11 mouse cellular contexts compared by ENCODE assay signal in genomic region chr2:32190620-32191019, GRCm38 (mm10).
"Had no signal": no experiment of that assay in that cellular context is flagged by ENCODE, and none has a peak within 500 bp of the region (broad histone marks: within the 10 kb centered on the region; RNA-seq: fewer than 3 reads in every experiment).

No protein-coding gene starts in this region.

- H3K27ac ChIP-seq: liver, embryonic 13.5 days; midbrain, embryonic 10.5 days; midbrain, embryonic 15.5 days; neural tube, embryonic 12.5 days had no signal

- H3K4me2 ChIP-seq: limb, embryonic 12.5 days; liver, embryonic 13.5 days; midbrain, embryonic 15.5 days; neural tube, embryonic 12.5 days had no signal

- ATAC-seq: liver, postnatal 0 days; midbrain, embryonic 15.5 days had no signal

- H3K4me3 ChIP-seq: limb, embryonic 12.5 days; liver, embryonic 13.5 days; midbrain, embryonic 10.5 days; midbrain, embryonic 15.5 days; neural tube, embryonic 12.5 days had no signal

- H3K9me3 ChIP-seq: limb, embryonic 12.5 days; liver, embryonic 13.5 days; midbrain, embryonic 10.5 days; midbrain, embryonic 15.5 days; neural tube, embryonic 12.5 days had no signal

- H3K27me3 ChIP-seq: limb, embryonic 12.5 days; liver, embryonic 13.5 days; midbrain, embryonic 15.5 days; neural tube, embryonic 12.5 days had no signal

- DNase-seq: kidney, postnatal 14 days; layer of hippocampus, adult 9-11 months; liver; liver, embryonic 13.5 days; liver, postnatal 0 days; thymus, adult 18-20 months; thymus, postnatal 14 days had no signal

- H3K4me1 ChIP-seq: limb, embryonic 12.5 days; liver, embryonic 13.5 days; midbrain, embryonic 10.5 days; midbrain, embryonic 15.5 days; neural tube, embryonic 12.5 days had no signal

- H3K9ac ChIP-seq: limb, embryonic 12.5 days; liver, embryonic 13.5 days; liver, postnatal 0 days; midbrain, embryonic 15.5 days; neural tube, embryonic 12.5 days had no signal
